14 mouse cellular contexts compared by ENCODE assay signal in genomic region chr3:150435818-150436607, GRCm38 (mm10).
"Had no signal": no experiment of that assay in that cellular context is flagged by ENCODE, and none has a peak within 500 bp of the region (broad histone marks: within the 10 kb centered on the region; RNA-seq: fewer than 3 reads in every experiment).

No protein-coding gene starts in this region.

- ATAC-seq: liver, embryonic 12.5 days had no signal

- H3K27me3 ChIP-seq: kidney, embryonic 15.5 days; limb, embryonic 13.5 days; liver, embryonic 12.5 days; liver, embryonic 15.5 days; lung, embryonic 15.5 days; megakaryocyte, embryonic 14.5 days; neural tube, embryonic 13.5 days had no signal

- H3K4me2 ChIP-seq: kidney, embryonic 15.5 days; limb, embryonic 13.5 days; liver, embryonic 12.5 days; liver, embryonic 15.5 days; lung, embryonic 15.5 days; neural tube, embryonic 13.5 days had no signal

- H3K4me1 ChIP-seq: kidney, embryonic 15.5 days; limb, embryonic 10.5 days; limb, embryonic 13.5 days; liver, embryonic 12.5 days; liver, embryonic 15.5 days; lung, embryonic 15.5 days; megakaryocyte, embryonic 14.5 days; midbrain, embryonic 10.5 days; neural tube, embryonic 13.5 days had no signal

- H3K4me3 ChIP-seq: kidney, embryonic 15.5 days; limb, embryonic 10.5 days; limb, embryonic 13.5 days; liver, embryonic 12.5 days; liver, embryonic 15.5 days; lung, embryonic 15.5 days; megakaryocyte, embryonic 14.5 days; midbrain, embryonic 10.5 days; neural tube, embryonic 13.5 days had no signal

- H3K9me3 ChIP-seq: kidney, embryonic 15.5 days; limb, embryonic 10.5 days; limb, embryonic 13.5 days; liver, embryonic 12.5 days; liver, embryonic 15.5 days; lung, embryonic 15.5 days; megakaryocyte, embryonic 14.5 days; midbrain, embryonic 10.5 days; neural tube, embryonic 13.5 days had no signal

- H3K27ac ChIP-seq: kidney, embryonic 15.5 days; limb, embryonic 10.5 days; limb, embryonic 13.5 days; liver, embryonic 12.5 days; liver, embryonic 15.5 days; lung, embryonic 15.5 days; midbrain, embryonic 10.5 days; neural tube, embryonic 13.5 days had no signal

- H3K9ac ChIP-seq: kidney, embryonic 15.5 days; limb, embryonic 13.5 days; liver, embryonic 12.5 days; liver, embryonic 15.5 days; lung, embryonic 15.5 days; neural tube, embryonic 13.5 days had no signal

- H3K36me3 ChIP-seq: kidney, embryonic 15.5 days; limb, embryonic 10.5 days; limb, embryonic 13.5 days; liver, embryonic 12.5 days; liver, embryonic 15.5 days; lung, embryonic 15.5 days; midbrain, embryonic 10.5 days; neural tube, embryonic 13.5 days had no signal

- DNase-seq: liver; lung, adult 18-20 months; lung, postnatal 36 days; thymus, adult 18-20 months; thymus, postnatal 36 days had no signal
